Mouse (Mus musculus) kidney, postnatal 25 days (tissue): ENCODE measurements around the gene Ppp3ca.

ENCODE experiments used
- DNase-seq, 2 experiments: peaks; one replicate each; pipeline ENCODE4 v3.0.0; 2021; ENCODE audit warnings: mixed read lengths in 2 of 2

The Ppp3ca gene

GRCm38 (mm10) chr3:136941602-136941926 is 271.6 kb downstream of the Ppp3ca start:
- DNase-seq, result no peak

- DNase-seq, result peak in 1 of 2 experiments; percentile 40
Measured at GRCm38 (mm10) chr3:136945550-136945949, 275.6 kb downstream of the Ppp3ca start.

- no peak for DNase-seq
Measured at GRCm38 (mm10) chr3:136946662-136947061, 276.7 kb downstream of the Ppp3ca start.

GRCm38 (mm10) chr3:136948142-136948541 is 278.2 kb downstream of the Ppp3ca start:
- no peak for DNase-seq

- no peak for DNase-seq
Measured at GRCm38 (mm10) chr3:136951792-136952191, 281.9 kb downstream of the Ppp3ca start.

- no peak for DNase-seq
Measured at GRCm38 (mm10) chr3:136952822-136953221, 282.9 kb downstream of the Ppp3ca start.

GRCm38 (mm10) chr3:136955043-136955442 is 285.1 kb downstream of the Ppp3ca start:
- DNase-seq, result no peak

- no peak for DNase-seq
Measured at GRCm38 (mm10) chr3:136960314-136960713, 290.4 kb downstream of the Ppp3ca start.

- peak in 1 of 2 experiments; percentile 4 for DNase-seq
Measured at GRCm38 (mm10) chr3:136966786-136967185, 296.9 kb downstream of the Ppp3ca start.

GRCm38 (mm10) chr3:136967510-136967909 is 297.6 kb downstream of the Ppp3ca start:
- no peak for DNase-seq

- peak; percentile 79 to 89 for DNase-seq
Measured at GRCm38 (mm10) chr3:136969796-136970195, 299.9 kb downstream of the Ppp3ca start.

- no peak for DNase-seq
Measured at GRCm38 (mm10) chr3:136977859-136978258, 307.9 kb downstream of the Ppp3ca start.

- DNase-seq, result no peak
Measured at GRCm38 (mm10) chr3:136980915-136981588, 311.1 kb downstream of the Ppp3ca start.

GRCm38 (mm10) chr3:136981589-136981924 is 311.6 kb downstream of the Ppp3ca start:
- no peak for DNase-seq

GRCm38 (mm10) chr3:136982021-136982420 is 312.1 kb downstream of the Ppp3ca start:
- peak; percentile 18 to 45 for DNase-seq

- DNase-seq, result no peak
Measured at GRCm38 (mm10) chr3:136986096-136986881, 316.4 kb downstream of the Ppp3ca start.
